Mouse (Mus musculus) retina, postnatal 1 day (tissue): ENCODE data around the gene Cdc37.
"Not testable (repeated sequence)": the region's sequence is repeated elsewhere in the genome, so short reads cannot be mapped to it uniquely, and the experiment has no call there.

Experiments
- DNase-seq: peaks from one replicate; pipeline ENCODE4 v3.0.0-alpha.2; 2012

Cdc37 gene

DNA sequence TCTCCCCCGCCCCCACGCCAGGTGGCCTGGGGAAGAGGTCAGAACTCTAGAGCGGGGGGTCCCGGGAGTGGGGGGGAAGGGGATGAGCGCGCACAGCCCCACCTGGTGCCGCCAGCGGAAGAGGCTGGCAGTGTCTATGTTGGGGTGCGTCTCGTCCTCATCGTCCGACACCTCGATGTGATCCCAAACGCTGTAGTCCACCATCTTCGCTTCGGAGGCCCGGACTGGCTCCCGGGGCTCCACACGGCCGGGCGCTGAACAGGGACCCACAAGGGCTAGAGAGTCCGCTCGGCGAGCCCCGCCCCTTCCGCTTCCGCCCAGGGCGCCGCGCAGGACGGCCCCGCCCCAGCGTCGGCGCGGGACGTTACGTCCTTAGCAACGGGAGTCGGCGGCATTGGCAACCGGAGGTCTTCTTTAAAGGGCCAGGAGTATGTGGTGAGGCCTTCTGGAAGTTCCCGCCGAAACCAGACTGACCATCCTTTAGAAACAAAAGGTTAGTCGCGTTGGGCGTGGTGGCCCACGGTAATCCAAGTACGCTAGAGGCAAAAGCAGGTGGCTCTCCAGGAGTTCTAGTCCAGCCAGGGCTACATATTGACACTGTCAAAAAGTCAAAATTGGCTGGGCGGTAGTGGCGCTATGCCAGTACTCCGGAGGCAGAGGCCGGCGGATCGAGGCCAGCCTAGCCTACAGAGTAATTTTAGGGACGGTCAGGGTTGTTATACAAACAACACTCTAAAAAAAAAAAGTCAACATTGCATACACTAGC lies at the start of gene Cdc37:
TSS of gene Cdc37 (minus strand) at position 329 of the 766 bp plus-strand sequence.
- DNase-seq: peak; percentile 97

GRCm38 (mm10) chr9:21198960-21199359 lies 49.2 kb upstream of the Cdc37 start:
- DNase-seq: no peak

- peak; percentile 84 for DNase-seq
Measured at GRCm38 (mm10) chr9:21197981-21198380, 48.2 kb upstream of the Cdc37 start.

DNA sequence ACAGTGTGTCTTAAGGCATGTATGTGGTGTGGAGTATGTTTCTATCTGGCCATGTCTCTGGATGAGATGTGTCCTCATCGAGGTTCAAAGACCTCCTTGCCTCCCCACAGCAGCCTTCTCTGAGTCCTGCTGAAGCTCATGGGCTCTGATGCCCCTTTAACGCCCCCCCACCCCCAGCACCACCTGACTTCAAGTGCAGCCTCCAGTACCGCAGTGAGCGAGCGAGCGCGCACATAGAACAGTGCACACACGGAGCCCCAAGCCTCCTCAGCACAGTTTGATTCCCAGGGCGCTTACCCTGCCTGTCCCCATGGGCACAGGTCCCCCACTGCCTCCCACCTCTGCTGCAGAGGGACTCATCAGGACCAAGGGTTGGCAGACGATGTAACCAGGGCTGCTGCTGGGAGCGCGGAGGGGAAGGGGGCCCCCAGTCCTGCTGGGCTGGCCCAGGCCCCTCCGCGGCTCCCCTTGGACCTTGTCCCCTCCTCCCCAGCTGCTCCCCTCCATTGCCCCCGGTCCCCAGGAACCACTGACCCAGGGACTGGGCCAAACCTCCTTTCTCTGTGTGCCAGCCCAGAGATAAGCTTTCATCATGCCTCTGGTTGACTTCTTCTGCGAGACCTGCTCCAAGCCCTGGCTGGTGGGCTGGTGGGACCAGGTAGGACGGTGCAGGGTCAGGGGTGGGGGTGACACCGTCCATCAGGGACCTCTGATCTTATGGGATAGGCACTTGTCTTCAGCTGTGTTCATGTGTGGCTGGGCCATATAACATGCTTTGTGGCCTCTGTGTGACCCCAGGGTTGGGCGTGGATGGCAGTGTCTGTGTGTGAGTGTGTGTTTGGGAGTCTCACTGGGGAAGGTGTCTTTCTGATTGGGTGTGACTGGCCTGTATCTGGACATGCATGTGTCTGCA lies 47.0 kb upstream of the Cdc37 start:
- DNase-seq: peak; percentile 70

DNA sequence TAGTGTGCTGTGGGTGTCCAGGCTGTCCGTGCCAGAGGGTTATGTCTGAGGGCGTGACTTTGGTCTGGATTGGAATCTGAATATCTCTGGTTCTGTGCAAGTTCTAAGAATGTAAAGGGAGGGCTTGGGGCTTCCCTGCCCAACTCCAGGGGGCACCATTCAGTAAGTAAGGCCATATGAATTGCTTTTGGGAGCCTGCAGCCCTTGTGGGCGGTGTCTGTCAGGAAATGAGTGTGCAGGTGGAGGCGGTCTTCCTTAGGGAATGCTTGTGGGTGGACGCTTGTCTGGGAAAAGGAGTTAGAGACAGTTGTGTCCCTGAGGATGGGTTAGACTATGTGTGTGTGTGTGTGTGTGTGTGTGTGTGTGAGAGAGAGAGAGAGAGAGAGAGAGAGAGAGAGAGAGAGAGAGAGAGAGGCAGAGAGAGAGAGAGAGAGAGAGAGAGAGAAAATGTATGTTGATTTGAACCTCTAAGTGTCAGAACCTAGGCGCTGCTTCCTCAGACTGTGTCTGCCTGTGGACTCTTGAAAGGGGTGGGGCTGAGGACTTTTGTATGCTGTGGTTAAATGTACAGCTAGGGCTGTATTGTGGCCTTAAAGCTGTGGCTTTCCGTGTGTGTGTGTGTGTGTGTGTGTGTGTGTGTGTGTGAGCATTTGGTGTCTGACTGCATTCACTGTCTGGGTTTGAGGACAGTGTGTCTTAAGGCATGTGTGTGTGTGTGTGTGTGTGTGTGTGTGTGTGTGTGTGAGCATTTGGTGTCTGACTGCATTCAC lies 46.1 kb upstream of the Cdc37 start:
- not testable (repeated sequence) for DNase-seq

DNA sequence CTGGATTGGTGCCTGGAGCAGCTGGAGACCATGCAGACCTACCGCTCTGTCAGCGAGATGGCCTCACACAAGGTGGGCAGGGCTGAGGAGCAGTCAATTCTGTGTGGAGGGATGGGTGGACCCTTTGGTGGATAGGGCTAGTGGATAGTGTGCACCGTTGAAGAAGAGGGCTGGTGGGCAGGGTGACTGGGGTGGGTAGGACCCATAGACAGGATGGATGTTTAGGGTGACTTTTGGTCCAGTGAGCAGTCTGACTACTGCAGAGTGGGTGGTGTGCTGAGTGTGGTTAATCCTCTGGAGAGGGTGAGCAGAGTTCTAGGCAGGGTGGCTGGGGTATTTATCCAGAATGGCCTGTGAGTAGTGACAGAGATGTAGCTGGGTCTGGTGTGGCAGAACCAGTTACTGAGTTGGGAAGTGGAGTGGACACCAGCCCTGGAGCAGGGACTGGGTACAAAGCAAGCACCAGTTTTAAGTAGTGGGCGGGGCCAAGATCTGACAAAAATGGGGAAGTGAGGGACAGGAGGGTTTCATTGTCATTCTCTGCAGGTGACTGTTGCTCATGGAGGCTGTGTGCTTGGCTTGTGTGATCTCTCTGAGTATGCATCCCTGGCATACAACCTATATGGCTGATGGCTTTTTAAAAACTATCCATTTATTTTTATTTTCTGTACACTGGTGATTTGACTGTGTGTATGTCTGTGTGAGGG lies 45.2 kb upstream of the Cdc37 start:
- no peak for DNase-seq

- DNase-seq: no peak
Measured at GRCm38 (mm10) chr9:21193786-21194185, 44.0 kb upstream of the Cdc37 start.

DNA sequence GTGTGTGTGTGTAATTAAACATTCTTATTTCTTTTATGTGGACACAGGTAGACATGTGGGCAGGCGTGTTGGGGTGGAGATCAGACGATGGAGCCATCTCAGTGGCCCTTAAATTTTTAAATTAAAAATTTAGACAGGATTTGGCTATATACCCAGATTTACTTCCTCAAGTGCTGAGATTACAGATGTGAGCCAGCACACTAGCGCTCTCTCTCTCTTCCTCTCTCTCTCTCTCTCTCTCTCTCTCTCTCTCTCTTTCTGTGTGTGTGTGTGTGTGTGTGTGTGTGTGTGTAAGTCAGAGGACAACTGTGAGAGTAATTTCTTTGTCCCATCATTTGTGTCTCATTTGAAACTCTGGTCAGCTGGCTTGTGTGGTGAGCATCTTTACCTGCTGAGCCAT lies 40.9 kb upstream of the Cdc37 start:
- DNase-seq: no peak

- DNase-seq: peak; percentile 21
Measured at GRCm38 (mm10) chr9:21189905-21190304, 40.1 kb upstream of the Cdc37 start.

DNA sequence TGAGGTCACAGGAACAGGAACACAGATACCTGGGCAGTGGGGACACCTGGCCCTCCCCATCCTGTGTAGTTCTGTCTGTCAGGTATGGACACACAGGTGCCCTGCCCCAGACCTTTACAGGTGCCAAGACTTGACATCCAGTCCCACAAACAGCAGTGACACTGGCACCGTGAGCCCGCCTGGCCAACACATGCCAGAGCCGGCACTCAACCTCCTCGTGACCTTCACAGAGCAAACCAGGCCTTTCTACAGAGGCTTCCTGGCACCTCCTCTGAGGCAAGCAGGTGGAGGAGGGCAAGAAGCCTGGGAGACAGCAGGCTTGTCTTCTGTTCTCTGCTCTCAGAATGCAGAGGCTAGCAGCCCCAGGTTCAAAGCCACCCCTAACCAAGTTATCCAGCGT lies 35.7 kb upstream of the Cdc37 start:
- DNase-seq: no peak

- no peak for DNase-seq
Measured at GRCm38 (mm10) chr9:21184733-21185132, 35.0 kb upstream of the Cdc37 start.

DNA sequence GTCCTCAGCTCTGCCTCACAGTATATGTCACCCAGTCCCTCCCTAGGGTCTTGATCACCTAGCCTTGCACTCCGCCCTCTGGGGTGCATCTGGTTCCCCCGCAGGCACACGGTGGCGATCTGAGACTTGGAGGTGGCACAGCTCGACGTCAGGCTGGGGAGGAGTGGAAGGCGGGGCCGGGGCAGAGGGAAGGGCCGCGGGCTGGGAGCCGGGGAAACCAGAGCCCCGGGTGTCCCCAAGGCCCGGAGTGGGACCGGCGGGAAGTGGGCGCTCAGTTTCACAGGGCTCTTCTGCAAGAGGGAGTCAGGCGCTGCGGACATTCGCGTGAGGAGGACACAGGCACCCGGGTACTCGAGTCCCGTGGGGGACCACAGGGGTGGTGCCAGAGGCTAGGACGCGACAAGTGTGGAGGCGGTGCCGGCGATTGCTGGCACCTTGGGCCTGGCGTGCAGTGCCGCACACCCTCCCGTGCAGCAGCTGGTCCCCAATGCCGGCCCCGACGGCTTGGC lies 34.2 kb upstream of the Cdc37 start:
- no peak for DNase-seq

- DNase-seq: no peak
Measured at GRCm38 (mm10) chr9:21183421-21183820, 33.6 kb upstream of the Cdc37 start.

GRCm38 (mm10) chr9:21181421-21182220 lies 31.8 kb upstream of the Cdc37 start:
- DNase-seq: no peak

- no peak for DNase-seq
Measured at GRCm38 (mm10) chr9:21180841-21181240, 31.1 kb upstream of the Cdc37 start.

DNA sequence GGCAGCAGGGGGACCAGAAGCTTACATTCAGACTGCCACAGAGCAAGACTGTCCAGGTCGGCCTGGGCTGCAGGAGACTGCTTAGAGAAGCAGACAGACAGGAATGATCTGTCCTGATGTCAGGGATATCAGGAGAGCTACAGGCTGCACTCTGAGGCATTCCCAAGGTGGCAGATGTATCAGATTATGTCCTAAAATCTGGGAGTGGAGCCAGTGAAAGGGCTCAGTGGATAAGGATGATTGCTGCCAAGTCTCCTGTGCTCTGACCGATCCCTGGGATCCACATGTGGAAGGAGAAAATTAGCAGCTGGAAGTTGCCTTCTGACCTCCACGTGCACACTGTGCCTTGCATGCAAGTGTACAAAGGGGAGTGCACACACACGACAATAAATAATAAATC lies 30.6 kb upstream of the Cdc37 start:
- no peak for DNase-seq

DNA sequence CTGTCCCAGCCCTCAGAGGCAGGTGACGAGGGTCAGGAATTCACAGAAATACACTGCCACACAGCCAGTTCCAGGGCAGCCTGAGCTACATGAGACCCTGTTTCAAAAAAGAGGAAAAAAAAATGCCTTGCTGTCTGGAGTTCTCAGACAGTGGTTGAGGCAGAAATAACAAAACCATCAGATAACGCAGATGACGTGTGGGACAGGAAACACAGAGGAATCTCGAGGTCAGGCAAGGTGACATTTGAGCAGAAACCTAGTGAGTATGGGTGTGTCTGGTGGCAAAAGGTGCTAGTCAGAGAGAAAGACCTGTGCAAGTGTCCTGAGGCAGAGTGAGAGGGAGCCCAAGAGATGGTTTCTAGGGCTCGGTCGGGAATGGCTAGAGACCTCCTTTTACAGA lies 22.6 kb upstream of the Cdc37 start:
- no peak for DNase-seq

GRCm38 (mm10) chr9:21169157-21169556 lies 19.4 kb upstream of the Cdc37 start:
- DNase-seq: no peak

- peak; percentile 85 for DNase-seq
Measured at GRCm38 (mm10) chr9:21168161-21169123, 18.7 kb upstream of the Cdc37 start.
